Mouse (Mus musculus) midbrain, embryonic 14.5 days (tissue): ENCODE data around the gene Lat. TPM values are rescaled to one million over a fixed set of nuclear protein-coding genes. Genes with fewer than 3 reads are reported as not detected.

Experiments
- ATAC-seq: fragments of 200-750 bp; cut with Nextera tagmentation; 2 replicates; pipeline ENCODE4 v1.8.0; 2017; ENCODE audit warnings: moderate number of reproducible peaks, moderate library complexity; ENCODE audit not compliant: low FRiP score, low TSS enrichment
- DNase-seq: peaks from one replicate; pipeline ENCODE4 v3.0.0-alpha.2; 2015
- H3K27ac ChIP-seq: fragments of 300-500 bp; sonication (generic); replicated peaks from 2 replicates; pipeline ENCODE4 v1.5.1; 2014; ENCODE audit warnings: mild to moderate bottlenecking, low read depth, low read length, moderate library complexity
- H3K27me3 ChIP-seq: fragments of 300-500 bp; sonication (generic); 2 replicates; pipeline ENCODE4 v1.6.1; 2014; ENCODE audit warnings: low read length, control low read depth, mixed read lengths; ENCODE audit not compliant: control insufficient read depth, insufficient read depth
- H3K36me3 ChIP-seq: fragments of 300-500 bp; sonication (generic); 2 replicates; pipeline ENCODE4 v1.6.1; 2014; ENCODE audit warnings: low read length, control low read depth; ENCODE audit not compliant: control insufficient read depth, insufficient read depth
- H3K4me1 ChIP-seq: fragments of 300-500 bp; sonication (generic); 2 replicates; pipeline ENCODE4 v1.6.1; 2014; ENCODE audit warnings: mild to moderate bottlenecking, antibody characterized with exemption, low read length, control low read depth; ENCODE audit not compliant: control insufficient read depth, insufficient read depth
- H3K4me2 ChIP-seq: fragments of 300-500 bp; sonication (generic); 2 replicates; pipeline ENCODE4 v1.6.1; 2014; ENCODE audit warnings: mild to moderate bottlenecking, low read length, moderate library complexity
- H3K4me3 ChIP-seq: fragments of 300-500 bp; sonication (generic); replicated peaks from 2 replicates; pipeline ENCODE4 v1.5.1; 2014; ENCODE audit warnings: low read depth, low read length
- H3K9ac ChIP-seq: fragments of 300-500 bp; sonication (generic); replicated peaks from 2 replicates; pipeline ENCODE4 v1.6.1; 2014; ENCODE audit warnings: mild to moderate bottlenecking, low read length, moderate library complexity
- H3K9me3 ChIP-seq: fragments of 300-500 bp; sonication (generic); 2 replicates; pipeline ENCODE4 v1.6.1; 2016; ENCODE audit warnings: low read length, control low read depth, mixed read lengths; ENCODE audit not compliant: control insufficient read depth
- WGBS: fragments of 180-500 bp; shearing (Covaris S2); extraction: QIAGEN DNeasy Blood & Tissue Kit; methylation state at CpG from one replicate; pipeline ENCODE4 v1.1.7; 2014; 5-methylcytosine and 5-hydroxymethylcytosine counted together
- polyA plus RNA-seq: library from polyadenylated mRNA; unstranded; fragments of >200 nt; fragmentation: Nextera tagmentation; extraction: Ambion mirVana; gene quantifications from 2 replicates; pipeline ENCODE4 v1.2.1, GENCODE M21; 2014

The Lat gene
- polyA plus RNA-seq, 1 experiment from 2014 or later = 0.92 TPM

DNA sequence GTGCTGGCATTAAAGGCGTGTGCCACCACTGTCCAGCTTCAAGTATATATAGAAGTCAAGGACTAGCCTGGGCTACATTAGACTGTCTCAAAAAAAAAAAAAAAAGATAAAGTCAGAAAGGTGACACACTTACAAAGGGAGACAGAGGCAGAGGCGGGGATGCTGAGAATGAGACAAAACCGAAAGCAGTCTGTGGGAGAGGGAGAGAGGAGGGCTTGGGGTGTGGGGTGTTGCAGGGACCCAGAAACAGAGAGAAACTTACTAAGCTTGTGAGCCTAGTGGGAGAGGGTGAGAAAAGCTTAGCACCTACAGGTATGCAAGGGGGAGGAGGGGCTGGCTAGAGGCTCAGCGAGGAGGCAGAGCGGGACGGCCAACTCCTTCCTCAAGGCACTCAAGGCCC is 11.5 kb downstream of the Lat start:
- Histone ChIP-seq H3K27me3 (no peaks in the 10 kb centered on the region), H3K4me3 (no peak overlapping the region), H3K9me3 (no peaks in the 10 kb centered on the region), H3K9ac (no peak overlapping the region), H3K36me3 (no peaks in the 10 kb centered on the region), H3K4me2 (no peak overlapping the region), H3K4me1 (no peaks in the 10 kb centered on the region), H3K27ac (no peak overlapping the region)
- ATAC-seq = no peak
- DNase-seq = no peak
- WGBS = 89% methylated on average over 6 of the region's 6 CpGs

DNA sequence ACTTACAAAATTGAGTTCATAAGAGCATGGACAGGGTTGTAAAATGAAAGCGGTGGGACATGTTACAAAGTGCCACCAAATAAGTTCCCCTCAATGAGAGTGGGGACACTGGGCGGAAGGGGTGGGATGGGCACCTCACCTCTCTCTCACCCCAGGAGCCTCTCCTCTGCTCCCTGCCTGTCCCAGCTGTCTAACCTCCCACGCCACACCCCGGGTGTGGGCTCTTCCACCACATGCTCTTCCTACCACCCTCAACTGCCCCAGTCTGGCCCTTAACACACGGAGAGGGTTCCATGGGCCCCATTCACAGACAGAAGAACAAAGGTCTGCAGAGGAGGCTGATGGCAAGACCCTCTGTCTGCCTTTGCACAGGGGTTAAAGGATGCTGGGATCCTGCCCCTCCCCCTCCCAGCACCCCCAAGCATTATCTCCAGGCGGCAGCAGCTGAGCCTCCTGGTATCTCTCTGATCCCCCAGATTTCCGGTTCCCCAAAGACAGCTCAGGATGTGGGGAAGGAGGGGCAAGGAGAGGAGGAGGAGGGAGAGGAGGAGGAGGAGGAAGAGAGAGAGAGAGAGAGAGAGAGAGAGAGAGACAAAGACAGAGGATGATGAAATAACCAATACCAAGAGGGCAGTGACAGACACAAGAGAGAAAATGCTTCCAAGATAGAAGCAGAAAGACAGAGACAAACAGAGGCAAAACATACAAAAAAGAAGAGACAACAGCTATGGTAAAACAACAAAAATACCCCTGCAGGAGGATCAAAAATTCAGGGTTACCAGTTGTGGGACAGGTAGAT is 12.4 kb downstream of the Lat start:
- no peak overlapping the region for H3K27ac ChIP-seq
- DNase-seq (no peak), ATAC-seq (no peak)
- no peaks in the 10 kb centered on the region for H3K9me3 ChIP-seq
- 46% methylated on average over 7 of the region's 7 CpGs for WGBS
- no peak overlapping the region for H3K9ac ChIP-seq
- H3K4me3 ChIP-seq = no peak overlapping the region
- no peaks in the 10 kb centered on the region for H3K27me3 ChIP-seq
- H3K36me3 ChIP-seq = no peaks in the 10 kb centered on the region
- H3K4me2 ChIP-seq = no peak overlapping the region
- no peaks in the 10 kb centered on the region for H3K4me1 ChIP-seq

- H3K4me3 ChIP-seq = no peak overlapping the region
- no peak overlapping the region for H3K9ac ChIP-seq
- H3K36me3 ChIP-seq = no peaks in the 10 kb centered on the region
- H3K4me2 ChIP-seq = no peak overlapping the region
- no peaks in the 10 kb centered on the region for H3K9me3 ChIP-seq
- ATAC-seq = no peak
- 0 out of 2 replicates have a peak, but pooled peaks cover 4% of the 10 kb centered on the region for H3K4me1 ChIP-seq
- peak; percentile 34 for DNase-seq
- no peaks in the 10 kb centered on the region for H3K27me3 ChIP-seq
- 39% methylated on average over 5 of the region's 5 CpGs for WGBS
- no peak overlapping the region for H3K27ac ChIP-seq
Measured at GRCm38 (mm10) chr7:126355847-126356597, 13.3 kb downstream of the Lat start.

GRCm38 (mm10) chr7:126354738-126355614 is 14.4 kb downstream of the Lat start:
- H3K4me3 ChIP-seq = no peak overlapping the region
- ATAC-seq (no peak), DNase-seq (no peak)
- H3K27ac ChIP-seq = no peak overlapping the region
- H3K36me3 ChIP-seq = no peaks in the 10 kb centered on the region
- 0 out of 2 replicates have a peak, but pooled peaks cover 4% of the 10 kb centered on the region for H3K4me1 ChIP-seq
- H3K9me3 ChIP-seq = no peaks in the 10 kb centered on the region
- 51% methylated on average over 14 of the region's 14 CpGs for WGBS
- H3K27me3 ChIP-seq = no peaks in the 10 kb centered on the region
- no peak overlapping the region for H3K4me2 ChIP-seq
- no peak overlapping the region for H3K9ac ChIP-seq

- DNase-seq (no peak), ATAC-seq (no peak)
- 0 out of 2 replicates have a peak, but pooled peaks cover 4% of the 10 kb centered on the region for H3K4me1 ChIP-seq
- WGBS = 90% methylated on average over 3 of the region's 3 CpGs
- H3K27me3 ChIP-seq = no peaks in the 10 kb centered on the region
- H3K4me2 ChIP-seq = no peak overlapping the region
- no peaks in the 10 kb centered on the region for H3K9me3 ChIP-seq
- H3K4me3 ChIP-seq = no peak overlapping the region
- no peak overlapping the region for H3K9ac ChIP-seq
- no peaks in the 10 kb centered on the region for H3K36me3 ChIP-seq
- no peak overlapping the region for H3K27ac ChIP-seq
Measured at GRCm38 (mm10) chr7:126353994-126354365, 15.4 kb downstream of the Lat start.

DNA sequence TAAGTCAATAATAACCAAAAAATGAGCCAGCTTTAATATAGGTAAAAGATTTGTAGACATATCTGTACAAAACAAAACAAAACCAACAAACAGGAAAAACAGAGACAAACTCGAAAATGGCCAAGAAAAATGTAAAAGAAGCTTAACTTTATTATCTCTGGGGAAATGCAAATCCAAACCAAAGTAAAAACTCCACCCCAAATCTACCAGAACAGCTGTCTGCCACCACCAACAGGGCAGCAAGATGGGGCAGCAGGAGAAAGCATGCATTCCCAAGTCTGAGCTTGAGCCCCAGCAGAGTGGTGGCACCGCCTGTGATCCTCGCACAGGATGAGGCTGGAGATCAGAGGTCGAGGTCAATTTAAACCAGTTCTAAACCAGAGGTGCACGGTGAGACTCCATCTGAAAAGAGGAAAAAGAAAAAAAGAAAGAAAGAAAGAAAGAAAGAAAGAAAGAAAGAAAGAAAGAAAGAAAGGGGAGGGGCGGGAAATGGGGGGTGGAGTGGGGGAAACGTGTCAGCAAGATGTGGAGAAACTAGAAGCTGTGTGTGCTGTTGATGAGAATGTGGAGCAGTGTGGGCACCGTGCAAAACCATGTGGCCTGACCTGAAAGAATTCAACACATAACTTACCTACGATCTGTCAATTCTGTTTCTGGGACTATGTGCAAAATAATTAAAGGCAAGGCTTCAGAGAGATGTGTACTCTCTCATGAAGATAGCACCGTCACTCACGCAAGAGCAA is 15.9 kb downstream of the Lat start:
- Histone ChIP-seq H3K27ac (no peak overlapping the region), H3K9me3 (no peaks in the 10 kb centered on the region), H3K4me2 (no peak overlapping the region), H3K9ac (no peak overlapping the region), H3K27me3 (no peaks in the 10 kb centered on the region), H3K36me3 (no peaks in the 10 kb centered on the region), H3K4me1 (0 out of 2 replicates have a peak, but pooled peaks cover 4% of the 10 kb centered on the region), H3K4me3 (no peak overlapping the region)
- DNase-seq (no peak), ATAC-seq (no peak)
- WGBS = 63% methylated on average over 11 of the region's 11 CpGs

GRCm38 (mm10) chr7:126351419-126351951 is 17.9 kb downstream of the Lat start:
- DNase-seq (peak; percentile 34), ATAC-seq (no peak)
- Histone ChIP-seq H3K4me3 (0 out of 2 replicates have a peak overlapping the region, but pooled peaks have one; percentile 3), H3K4me1 (0 out of 2 replicates have a peak, but pooled peaks cover 4% of the 10 kb centered on the region), H3K27ac (peak overlapping the region; percentile 75), H3K27me3 (no peaks in the 10 kb centered on the region), H3K9ac (0 out of 2 replicates have a peak overlapping the region, but pooled peaks have one; percentile 7), H3K36me3 (no peaks in the 10 kb centered on the region), H3K4me2 (peak overlapping the region; percentile 41), H3K9me3 (no peaks in the 10 kb centered on the region)
- WGBS = 39% methylated on average over 10 of the region's 10 CpGs
